Mouse (Mus musculus): ENCODE data around the gene Rhpn2. TPM values are rescaled to one million over a fixed set of nuclear protein-coding genes. Genes with fewer than 3 reads are reported as not detected.

Gene Rhpn2
- polyA plus RNA-seq, 1 experiment: 7.5 TPM

GRCm38 (mm10) chr7:35362868-35363267 is 28.9 kb downstream of the Rhpn2 start:
- Histone ChIP-seq H3K4me3 (replicated peaks; ENCODE audit: extremely low read depth, low read depth, low read length) (no peak overlapping the region), H3K4me1 (ENCODE audit: control insufficient read depth, insufficient read depth, low read length) (no peaks in the 10 kb centered on the region)
- DNase-seq: no peak
- 61% methylated on average over 5 of the region's 5 CpGs for WGBS
- TF ChIP-seq POLR2A (IDR thresholded peaks at IDR 0.05; ENCODE audit: borderline replicate concordance, extremely low read depth, low read depth, low read length) (no peak), CTCF (IDR thresholded peaks at IDR 0.05; ENCODE audit: insufficient read depth, low read length) (no peak)

GRCm38 (mm10) chr7:35365161-35365910 is 31.4 kb downstream of the Rhpn2 start:
- no peak for DNase-seq
- 68% methylated on average over 12 of the region's 12 CpGs for WGBS
- Histone ChIP-seq H3K4me1 (ENCODE audit: control insufficient read depth, insufficient read depth, low read length) (no peaks in the 10 kb centered on the region), H3K4me3 (replicated peaks; ENCODE audit: extremely low read depth, low read depth, low read length) (no peak overlapping the region)
- TF ChIP-seq POLR2A (IDR thresholded peaks at IDR 0.05; ENCODE audit: borderline replicate concordance, extremely low read depth, low read depth, low read length) (no peak), CTCF (IDR thresholded peaks at IDR 0.05; ENCODE audit: insufficient read depth, low read length) (no peak)

GRCm38 (mm10) chr7:35371096-35371495 is 37.1 kb downstream of the Rhpn2 start:
- 77% methylated on average over 14 of the region's 14 CpGs for WGBS
- Histone ChIP-seq H3K4me3 (replicated peaks; ENCODE audit: extremely low read depth, low read depth, low read length) (no peak overlapping the region), H3K4me1 (ENCODE audit: control insufficient read depth, insufficient read depth, low read length) (no peaks in the 10 kb centered on the region)
- no peak for TF ChIP-seq CTCF (IDR thresholded peaks at IDR 0.05; ENCODE audit: insufficient read depth, low read length)
- no peak for TF ChIP-seq POLR2A (IDR thresholded peaks at IDR 0.05; ENCODE audit: borderline replicate concordance, extremely low read depth, low read depth, low read length)
- DNase-seq: no peak

- no peak for DNase-seq
- Histone ChIP-seq H3K4me3 (replicated peaks; ENCODE audit: extremely low read depth, low read depth, low read length) (no peak overlapping the region), H3K4me1 (ENCODE audit: control insufficient read depth, insufficient read depth, low read length) (no peaks in the 10 kb centered on the region)
- TF ChIP-seq CTCF (IDR thresholded peaks at IDR 0.05; ENCODE audit: insufficient read depth, low read length) (no peak), POLR2A (IDR thresholded peaks at IDR 0.05; ENCODE audit: borderline replicate concordance, extremely low read depth, low read depth, low read length) (no peak)
- WGBS: 76% methylated on average over 14 of the region's 14 CpGs
Measured at GRCm38 (mm10) chr7:35372483-35373017, 38.6 kb downstream of the Rhpn2 start.

- WGBS: 68% methylated on average over 16 of the region's 16 CpGs
- Histone ChIP-seq H3K4me3 (replicated peaks; ENCODE audit: extremely low read depth, low read depth, low read length) (no peak overlapping the region), H3K4me1 (ENCODE audit: control insufficient read depth, insufficient read depth, low read length) (no peaks in the 10 kb centered on the region)
- TF ChIP-seq POLR2A (IDR thresholded peaks at IDR 0.05; ENCODE audit: borderline replicate concordance, extremely low read depth, low read depth, low read length): no peak
- TF ChIP-seq CTCF (IDR thresholded peaks at IDR 0.05; ENCODE audit: insufficient read depth, low read length): no peak
- DNase-seq: no peak
Measured at GRCm38 (mm10) chr7:35373146-35373989, 39.4 kb downstream of the Rhpn2 start.

- TF ChIP-seq CTCF (IDR thresholded peaks at IDR 0.05; ENCODE audit: insufficient read depth, low read length): no peak
- TF ChIP-seq POLR2A (IDR thresholded peaks at IDR 0.05; ENCODE audit: borderline replicate concordance, extremely low read depth, low read depth, low read length): no peak
- no peak overlapping the region for H3K4me3 ChIP-seq (replicated peaks; ENCODE audit: extremely low read depth, low read depth, low read length)
- H3K4me1 ChIP-seq (ENCODE audit: control insufficient read depth, insufficient read depth, low read length): no peaks in the 10 kb centered on the region
- WGBS: 77% methylated on average over 7 of the region's 7 CpGs
- no peak for DNase-seq
Measured at GRCm38 (mm10) chr7:35374265-35374664, 40.3 kb downstream of the Rhpn2 start.

GRCm38 (mm10) chr7:35376623-35377022 is 42.7 kb downstream of the Rhpn2 start:
- TF ChIP-seq CTCF (IDR thresholded peaks at IDR 0.05; ENCODE audit: insufficient read depth, low read length) (no peak), POLR2A (IDR thresholded peaks at IDR 0.05; ENCODE audit: borderline replicate concordance, extremely low read depth, low read depth, low read length) (no peak)
- 82% methylated on average over 9 of the region's 9 CpGs for WGBS
- no peak for DNase-seq

GRCm38 (mm10) chr7:35379492-35380119 is 45.6 kb downstream of the Rhpn2 start:
- no peak for TF ChIP-seq CTCF (IDR thresholded peaks at IDR 0.05; ENCODE audit: insufficient read depth, low read length)
- TF ChIP-seq POLR2A (IDR thresholded peaks at IDR 0.05; ENCODE audit: borderline replicate concordance, extremely low read depth, low read depth, low read length): no peak
- H3K4me3 ChIP-seq (replicated peaks; ENCODE audit: extremely low read depth, low read depth, low read length): no peak overlapping the region
- H3K4me1 ChIP-seq (ENCODE audit: control insufficient read depth, insufficient read depth, low read length): no peaks in the 10 kb centered on the region
- no peak for DNase-seq
- WGBS: 40% methylated on average over 16 of the region's 16 CpGs

More at GRCm38 (mm10) chr7:35376623-35377022, 42.7 kb downstream of the Rhpn2 start:
- Histone ChIP-seq H3K4me1 (ENCODE audit: control insufficient read depth, insufficient read depth, low read length) (no peaks in the 10 kb centered on the region), H3K4me3 (replicated peaks; ENCODE audit: extremely low read depth, low read depth, low read length) (no peak overlapping the region)

- H3K4me3 ChIP-seq (replicated peaks; ENCODE audit: extremely low read depth, low read depth, low read length): no peak overlapping the region
- no peak for DNase-seq
- 70% methylated on average over 8 of the region's 8 CpGs for WGBS
- no peaks in the 10 kb centered on the region for H3K4me1 ChIP-seq (ENCODE audit: control insufficient read depth, insufficient read depth, low read length)
- TF ChIP-seq CTCF (IDR thresholded peaks at IDR 0.05; ENCODE audit: insufficient read depth, low read length): no peak
- TF ChIP-seq POLR2A (IDR thresholded peaks at IDR 0.05; ENCODE audit: borderline replicate concordance, extremely low read depth, low read depth, low read length): no peak
Measured at GRCm38 (mm10) chr7:35380351-35380750, 46.4 kb downstream of the Rhpn2 start.
